Mouse (Mus musculus): Measurements from ENCODE around the gene Tmem8b.

Tmem8b gene

GRCm38 (mm10) chr4:43713652-43714219, 45.0 kb downstream of the Tmem8b start:
- no peak for DNase-seq (ENCODE audit: low read depth, low spot score)

- DNase-seq (ENCODE audit: low read depth, low spot score): no peak
Measured at GRCm38 (mm10) chr4:43720491-43721228, 51.9 kb downstream of the Tmem8b start.

GRCm38 (mm10) chr4:43722191-43722590, 53.4 kb downstream of the Tmem8b start:
- no peak for DNase-seq (ENCODE audit: low read depth, low spot score)

GRCm38 (mm10) chr4:43724764-43725163, 56.0 kb downstream of the Tmem8b start:
- DNase-seq (ENCODE audit: low read depth, low spot score): no peak

- DNase-seq (ENCODE audit: low read depth, low spot score): no peak
Measured at GRCm38 (mm10) chr4:43726228-43726993, 57.6 kb downstream of the Tmem8b start.

- DNase-seq (ENCODE audit: low read depth, low spot score): no peak
Measured at GRCm38 (mm10) chr4:43726995-43727394, 58.2 kb downstream of the Tmem8b start, which contains the start of gene Hrct1. TSS of gene Hrct1 (plus strand) at chr4:43727188.

- no peak for DNase-seq (ENCODE audit: low read depth, low spot score)
Measured at GRCm38 (mm10) chr4:43727718-43728575, 59.2 kb downstream of the Tmem8b start.

GRCm38 (mm10) chr4:43728576-43728954, 59.8 kb downstream of the Tmem8b start:
- no peak for DNase-seq (ENCODE audit: low read depth, low spot score)

- DNase-seq (ENCODE audit: low read depth, low spot score): no peak
Measured at GRCm38 (mm10) chr4:43729126-43729525, 60.4 kb downstream of the Tmem8b start.

GRCm38 (mm10) chr4:43729794-43730550, 61.2 kb downstream of the Tmem8b start, which contains the start of gene Spaar:
TSS of gene Spaar (plus strand) at chr4:43730034.
- no peak for DNase-seq (ENCODE audit: low read depth, low spot score)

- DNase-seq (ENCODE audit: low read depth, low spot score): no peak
Measured at GRCm38 (mm10) chr4:43730750-43731297, 62.1 kb downstream of the Tmem8b start.

- DNase-seq (ENCODE audit: low read depth, low spot score): no peak
Measured at GRCm38 (mm10) chr4:43732171-43732570, 63.4 kb downstream of the Tmem8b start.

- no peak for DNase-seq (ENCODE audit: low read depth, low spot score)
Measured at GRCm38 (mm10) chr4:43733186-43733585, 64.4 kb downstream of the Tmem8b start.

GRCm38 (mm10) chr4:43737144-43737543, 68.4 kb downstream of the Tmem8b start:
- DNase-seq (ENCODE audit: low read depth, low spot score): no peak

GRCm38 (mm10) chr4:43738989-43739674, 70.4 kb downstream of the Tmem8b start:
- DNase-seq (ENCODE audit: low read depth, low spot score): no peak

GRCm38 (mm10) chr4:43741526-43741925, 72.8 kb downstream of the Tmem8b start:
- no peak for DNase-seq (ENCODE audit: low read depth, low spot score)

Measured in WW6 (cell line).